Mouse (Mus musculus) hindbrain, embryonic 14.5 days (tissue): ENCODE results near the gene H2-DMa. TPM values are rescaled to one million over a fixed set of nuclear protein-coding genes. Genes with fewer than 3 reads are reported as not detected.

ENCODE experiments used
- ATAC-seq: fragments of 200-750 bp; cut with Nextera tagmentation; 2 replicates; pipeline ENCODE4 v1.8.0; 2017; ENCODE audit warnings: moderate number of reproducible peaks, mild to moderate bottlenecking, moderate TSS enrichment, moderate library complexity; ENCODE audit not compliant: low FRiP score
- DNase-seq: peaks from one replicate; pipeline ENCODE4 v3.0.0-alpha.2; 2015; ENCODE audit warnings: low spot score
- H3K27ac ChIP-seq: fragments of 300-500 bp; sonication (generic); 2 replicates; pipeline ENCODE4 v1.5.1; 2014; ENCODE audit warnings: mild to moderate bottlenecking, moderate library complexity
- H3K27me3 ChIP-seq: fragments of 300-500 bp; sonication (generic); 2 replicates; pipeline ENCODE4 v1.6.1; 2014; ENCODE audit warnings: mild to moderate bottlenecking, low read length, mixed read lengths; ENCODE audit not compliant: control insufficient read depth, insufficient read depth
- H3K36me3 ChIP-seq: fragments of 300-500 bp; sonication (generic); replicated peaks from 2 replicates; pipeline ENCODE4 v1.6.1; 2014; ENCODE audit not compliant: control insufficient read depth, insufficient read depth
- H3K4me1 ChIP-seq: fragments of 300-500 bp; sonication (generic); replicated peaks from 2 replicates; pipeline ENCODE4 v1.6.1; 2014; ENCODE audit warnings: antibody characterized with exemption, low read length, mixed read lengths; ENCODE audit not compliant: control insufficient read depth, insufficient read depth
- H3K4me2 ChIP-seq: fragments of 300-500 bp; sonication (generic); replicated peaks from 2 replicates; pipeline ENCODE4 v1.6.1; 2014; ENCODE audit warnings: mild to moderate bottlenecking, moderate library complexity
- H3K4me3 ChIP-seq: fragments of 300-500 bp; sonication (generic); replicated peaks from 2 replicates; pipeline ENCODE4 v1.5.1; 2014; ENCODE audit warnings: mild to moderate bottlenecking, low read length
- H3K9ac ChIP-seq: fragments of 300-500 bp; sonication (generic); 2 replicates; pipeline ENCODE4 v1.6.1; 2014
- H3K9me3 ChIP-seq: fragments of 300-500 bp; sonication (generic); 2 replicates; pipeline ENCODE4 v1.6.1; 2016; ENCODE audit warnings: low read length; ENCODE audit not compliant: control insufficient read depth
- WGBS: fragments of 180-500 bp; shearing (Covaris S2); extraction: QIAGEN DNeasy Blood & Tissue Kit; methylation state at CpG from one replicate; pipeline ENCODE4 v1.1.7; 2014; 5-methylcytosine and 5-hydroxymethylcytosine counted together
- polyA plus RNA-seq: library from polyadenylated mRNA; unstranded; fragments of >200 nt; fragmentation: Nextera tagmentation; extraction: Ambion mirVana; gene quantifications from 2 replicates; pipeline ENCODE4 v1.2.1, GENCODE M21; 2014

The H2-DMa gene
- polyA plus RNA-seq, 1 experiment from 2014 or later = 19.2 TPM

- Histone ChIP-seq H3K36me3 (no peaks in the 10 kb centered on the region), H3K27me3 (no peaks in the 10 kb centered on the region), H3K9me3 (no peaks in the 10 kb centered on the region), H3K9ac (no peak within 1 kb of the TSS), H3K4me2 (no peak within 1 kb of the TSS), H3K4me1 (no peaks in the 10 kb centered on the region), H3K4me3 (no peak within 1 kb of the TSS), H3K27ac (no peak within 1 kb of the TSS)
- 69% methylated on average over 4 of the region's 4 CpGs for WGBS
- ATAC-seq (no peak), DNase-seq (peak; percentile 69)
Measured at GRCm38 (mm10) chr17:34152923-34153322, 33.6 kb downstream of the H2-DMa start, which contains the start of gene H2-DMb1. TSS of gene H2-DMb1 (plus strand) at chr17:34153072.

GRCm38 (mm10) chr17:34155534-34155933, 36.2 kb downstream of the H2-DMa start:
- Histone ChIP-seq H3K27me3 (no peaks in the 10 kb centered on the region), H3K27ac (no peak overlapping the region), H3K4me3 (no peak overlapping the region), H3K36me3 (no peaks in the 10 kb centered on the region), H3K9ac (no peak overlapping the region), H3K9me3 (no peaks in the 10 kb centered on the region), H3K4me1 (no peaks in the 10 kb centered on the region), H3K4me2 (no peak overlapping the region)
- WGBS = 57% methylated on average over 5 of the region's 5 CpGs
- ATAC-seq (no peak), DNase-seq (no peak)

- peaks cover 5% of the 10 kb centered on the region; the same call in 1 of the 2 replicates for H3K9me3 ChIP-seq
- no peak overlapping the region for H3K4me2 ChIP-seq
- no peak overlapping the region for H3K9ac ChIP-seq
- WGBS = 46% methylated on average over 9 of the region's 9 CpGs
- H3K4me3 ChIP-seq = no peak overlapping the region
- H3K4me1 ChIP-seq = no peaks in the 10 kb centered on the region
- no peaks in the 10 kb centered on the region for H3K27me3 ChIP-seq
- ATAC-seq = no peak
- H3K36me3 ChIP-seq = no peaks in the 10 kb centered on the region
- no peak for DNase-seq
- H3K27ac ChIP-seq = no peak overlapping the region
Measured at GRCm38 (mm10) chr17:34164202-34164895, 45.0 kb downstream of the H2-DMa start.

- Histone ChIP-seq H3K27ac (no peak overlapping the region), H3K27me3 (no peaks in the 10 kb centered on the region), H3K9me3 (peaks cover 5% of the 10 kb centered on the region; the same call in 1 of the 2 replicates), H3K9ac (no peak overlapping the region), H3K4me3 (no peak overlapping the region), H3K4me1 (no peaks in the 10 kb centered on the region), H3K36me3 (no peaks in the 10 kb centered on the region), H3K4me2 (no peak overlapping the region)
- 86% methylated on average over 6 of the region's 6 CpGs for WGBS
- DNase-seq (no peak), ATAC-seq (no peak)
Measured at GRCm38 (mm10) chr17:34165033-34165730, 45.8 kb downstream of the H2-DMa start.

- Histone ChIP-seq H3K36me3 (no peaks in the 10 kb centered on the region), H3K4me1 (no peaks in the 10 kb centered on the region), H3K4me2 (no peak overlapping the region), H3K9ac (no peak overlapping the region), H3K4me3 (no peak overlapping the region), H3K9me3 (no peaks in the 10 kb centered on the region), H3K27ac (no peak overlapping the region), H3K27me3 (no peaks in the 10 kb centered on the region)
- WGBS = 3% methylated on average over 2 of the region's 2 CpGs
- ATAC-seq (no peak), DNase-seq (peak; percentile 71)
Measured at GRCm38 (mm10) chr17:34169279-34169678, 49.9 kb downstream of the H2-DMa start.

GRCm38 (mm10) chr17:34170487-34170876, 51.1 kb downstream of the H2-DMa start:
- Histone ChIP-seq H3K4me2 (no peak overlapping the region), H3K9me3 (no peaks in the 10 kb centered on the region), H3K9ac (no peak overlapping the region), H3K4me3 (no peak overlapping the region), H3K4me1 (no peaks in the 10 kb centered on the region), H3K36me3 (no peaks in the 10 kb centered on the region), H3K27ac (no peak overlapping the region), H3K27me3 (no peaks in the 10 kb centered on the region)
- WGBS = 28% methylated on average over 4 of the region's 4 CpGs
- ATAC-seq (no peak), DNase-seq (no peak)

- Histone ChIP-seq H3K4me2 (no peak overlapping the region), H3K9ac (no peak overlapping the region), H3K4me3 (no peak overlapping the region), H3K27ac (no peak overlapping the region), H3K27me3 (no peaks in the 10 kb centered on the region), H3K4me1 (no peaks in the 10 kb centered on the region), H3K36me3 (no peaks in the 10 kb centered on the region), H3K9me3 (no peaks in the 10 kb centered on the region)
- DNase-seq (peak; percentile 94), ATAC-seq (no peak; the same call in 1 of the 2 replicates)
- WGBS = 46% methylated on average over 13 of the region's 13 CpGs
Measured at GRCm38 (mm10) chr17:34170877-34171498, 51.6 kb downstream of the H2-DMa start.

- no peak for ATAC-seq
- no peaks in the 10 kb centered on the region for H3K36me3 ChIP-seq
- H3K27ac ChIP-seq = no peak overlapping the region
- 0 out of 2 replicates have a peak, but pooled peaks cover 4% of the 10 kb centered on the region for H3K9me3 ChIP-seq
- H3K4me3 ChIP-seq = no peak overlapping the region
- no peak overlapping the region for H3K4me2 ChIP-seq
- H3K27me3 ChIP-seq = no peaks in the 10 kb centered on the region
- no peak overlapping the region for H3K9ac ChIP-seq
- WGBS = 97% methylated on average over 5 of the region's 5 CpGs
- H3K4me1 ChIP-seq = no peaks in the 10 kb centered on the region
- DNase-seq = no peak
Measured at GRCm38 (mm10) chr17:34172528-34172927, 53.2 kb downstream of the H2-DMa start.

GRCm38 (mm10) chr17:34174075-34174474, 54.7 kb downstream of the H2-DMa start:
- ATAC-seq (no peak), DNase-seq (no peak)
- WGBS = 72% methylated on average over 1 of the region's 1 CpGs
- 0 out of 2 replicates have a peak, but pooled peaks cover 4% of the 10 kb centered on the region for H3K9me3 ChIP-seq
- no peaks in the 10 kb centered on the region for H3K36me3 ChIP-seq
- no peaks in the 10 kb centered on the region for H3K4me1 ChIP-seq
- H3K27me3 ChIP-seq = no peaks in the 10 kb centered on the region
- no peak overlapping the region for H3K4me3 ChIP-seq
- no peak overlapping the region for H3K9ac ChIP-seq
- H3K27ac ChIP-seq = no peak overlapping the region
- H3K4me2 ChIP-seq = no peak overlapping the region
